Mouse (Mus musculus) C2C12 (cell line): Measurements from ENCODE around the gene Dnajc17. TPM values are rescaled to one million over a fixed set of nuclear protein-coding genes. Genes with fewer than 3 reads are reported as not detected.

ENCODE experiments used
- H3K27me3 ChIP-seq: one replicate; pipeline ENCODE4 v1.6.1; 2011; ENCODE audit not compliant: control insufficient read depth, insufficient read depth, insufficient read length
- H3K36me3 ChIP-seq: one replicate; pipeline ENCODE4 v1.6.1; 2011; ENCODE audit not compliant: control insufficient read depth, insufficient read depth
- H3K4me3 ChIP-seq: one replicate; pipeline ENCODE4 v1.5.1; 2011; ENCODE audit warnings: mild to moderate bottlenecking, control low read depth; ENCODE audit not compliant: poor library complexity, insufficient read depth, severe bottlenecking
- H3K79me2 ChIP-seq: one replicate; pipeline ENCODE4 v1.6.1; 2011; ENCODE audit not compliant: control insufficient read depth, insufficient read depth
- H3K79me3 ChIP-seq: one replicate; pipeline ENCODE4 v1.6.1; 2011; ENCODE audit warnings: low read depth, control low read depth
- H3ac ChIP-seq: one replicate; pipeline ENCODE3; 2011; ENCODE audit warnings: low read depth; ENCODE audit not compliant: control insufficient read depth, insufficient read length
- CEBPB ChIP-seq: IDR thresholded peaks from one replicate; pipeline ENCODE4 v1.6.1; 2011; ENCODE audit warnings: low read depth, mild to moderate bottlenecking, control low read depth, moderate library complexity
- CTCF ChIP-seq: IDR thresholded peaks from one replicate; pipeline ENCODE4 v1.5.1; 2011; ENCODE audit not compliant: control insufficient read depth, insufficient read depth, insufficient read length
- FOSL1 ChIP-seq: IDR thresholded peaks from one replicate; pipeline ENCODE4 v1.8.0; 2011; ENCODE audit warnings: mild to moderate bottlenecking, low read length; ENCODE audit not compliant: poor library complexity, insufficient read depth, severe bottlenecking
- MAX ChIP-seq: IDR thresholded peaks from one replicate; pipeline ENCODE4 v1.6.1; 2011; ENCODE audit warnings: mild to moderate bottlenecking, control low read depth
- MYOD1 ChIP-seq: IDR thresholded peaks from one replicate; pipeline ENCODE4 v1.6.1; 2011; ENCODE audit warnings: low read depth; ENCODE audit not compliant: control insufficient read depth, insufficient read length
- MYOG ChIP-seq: IDR thresholded peaks from one replicate; pipeline ENCODE4 v1.6.1; 2011; ENCODE audit not compliant: control insufficient read depth, insufficient read length; ENCODE audit errors: extremely low read depth
- USF1 ChIP-seq: IDR thresholded peaks from one replicate; pipeline ENCODE4 v1.6.1; 2011; ENCODE audit warnings: low read depth, mild to moderate bottlenecking, control low read depth, moderate library complexity
- polyA plus RNA-seq: library from polyadenylated mRNA; unstranded; fragments of >200 nt; fragmentation: generic; extraction: Trizol; gene quantifications from one replicate; pipeline ENCODE4 v1.2.1, GENCODE M21; 2012; ENCODE audit warnings: missing spikeins

Gene Dnajc17
- polyA plus RNA-seq, 1 experiment = 12.3 TPM

DNA sequence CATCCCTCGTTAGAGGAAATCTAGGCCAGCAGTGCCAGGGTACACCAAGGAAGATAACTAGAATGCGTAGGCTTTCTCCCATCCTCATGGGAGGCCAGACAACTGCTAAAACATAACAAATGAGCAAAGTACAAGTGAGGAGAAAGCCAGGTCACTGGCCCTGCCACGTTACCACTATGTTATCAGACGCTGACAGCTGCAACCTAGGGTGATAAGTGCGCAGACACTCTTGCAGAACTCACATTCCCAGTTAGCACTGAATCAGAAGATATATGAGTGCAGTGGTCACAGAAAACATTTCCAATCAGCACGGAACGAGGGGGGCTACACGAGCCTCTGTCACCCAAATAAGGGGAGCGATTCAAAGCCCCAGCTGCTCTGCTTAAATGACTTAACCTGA lies 53.2 kb downstream of the Dnajc17 start:
- TF ChIP-seq FOSL1 (no peak), CEBPB (no peak), MYOD1 (no peak), MYOG (no peak), USF1 (no peak), CTCF (no peak), MAX (no peak)
- Histone ChIP-seq H3ac (no peak overlapping the region), H3K79me3 (peaks cover 12% of the 10 kb centered on the region), H3K79me2 (peaks cover 34% of the 10 kb centered on the region), H3K4me3 (peak overlapping the region; percentile 97), H3K36me3 (peaks cover 38% of the 10 kb centered on the region), H3K27me3 (no peaks in the 10 kb centered on the region)

DNA sequence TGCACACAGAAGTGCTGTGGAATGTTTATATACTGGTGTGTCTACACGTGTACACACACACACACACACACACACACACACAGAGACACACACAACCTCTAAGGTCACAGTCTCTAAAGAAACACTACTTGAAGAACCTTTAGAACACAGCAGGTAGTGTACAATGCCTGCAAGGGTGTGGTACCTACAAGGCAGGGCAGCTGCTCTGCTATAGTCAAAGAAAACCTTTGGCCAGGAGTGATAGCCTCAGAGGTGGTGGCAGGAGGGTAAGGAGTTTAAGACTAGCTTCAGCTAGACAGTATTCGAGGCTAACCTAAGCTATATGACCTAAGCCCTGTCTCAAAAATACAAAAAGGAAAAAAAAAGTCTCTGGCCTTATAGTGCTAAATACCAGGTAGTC lies 53.9 kb downstream of the Dnajc17 start:
- H3K4me3 ChIP-seq = no peak overlapping the region
- no peaks in the 10 kb centered on the region for H3K27me3 ChIP-seq
- no peak overlapping the region for H3ac ChIP-seq
- H3K79me2 ChIP-seq = peaks cover 34% of the 10 kb centered on the region
- peaks cover 44% of the 10 kb centered on the region for H3K36me3 ChIP-seq
- peaks cover 12% of the 10 kb centered on the region for H3K79me3 ChIP-seq
- TF ChIP-seq MYOD1 (no peak), MYOG (no peak), USF1 (no peak), MAX (no peak), FOSL1 (no peak), CTCF (no peak), CEBPB (no peak)

DNA sequence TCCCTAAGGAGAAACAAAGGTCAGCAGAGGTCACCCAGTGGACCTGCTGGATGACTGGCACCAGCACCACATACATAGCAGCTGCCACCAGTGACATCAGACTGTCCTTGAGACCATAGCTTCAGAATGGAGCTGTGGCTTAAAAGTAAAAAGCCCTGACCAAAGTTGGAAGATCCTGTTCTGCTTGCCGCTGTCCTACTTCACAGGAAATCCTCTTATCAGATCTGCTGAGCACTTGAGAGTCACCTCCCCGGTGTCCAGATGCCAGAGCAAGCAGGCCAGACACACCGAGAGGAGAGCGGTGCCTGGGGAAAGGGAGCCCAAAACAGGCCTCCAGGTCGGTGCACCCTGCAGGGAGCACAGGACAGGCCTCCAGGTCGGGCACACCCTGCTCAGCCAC lies 56.3 kb downstream of the Dnajc17 start:
- H3ac ChIP-seq = no peak overlapping the region
- peaks cover 12% of the 10 kb centered on the region for H3K79me3 ChIP-seq
- H3K36me3 ChIP-seq = peaks cover 48% of the 10 kb centered on the region
- TF ChIP-seq FOSL1 (no peak), CTCF (no peak), MAX (no peak), MYOG (no peak), MYOD1 (no peak), CEBPB (no peak), USF1 (no peak)
- no peak overlapping the region for H3K4me3 ChIP-seq
- H3K27me3 ChIP-seq = no peaks in the 10 kb centered on the region
- peaks cover 34% of the 10 kb centered on the region for H3K79me2 ChIP-seq

DNA sequence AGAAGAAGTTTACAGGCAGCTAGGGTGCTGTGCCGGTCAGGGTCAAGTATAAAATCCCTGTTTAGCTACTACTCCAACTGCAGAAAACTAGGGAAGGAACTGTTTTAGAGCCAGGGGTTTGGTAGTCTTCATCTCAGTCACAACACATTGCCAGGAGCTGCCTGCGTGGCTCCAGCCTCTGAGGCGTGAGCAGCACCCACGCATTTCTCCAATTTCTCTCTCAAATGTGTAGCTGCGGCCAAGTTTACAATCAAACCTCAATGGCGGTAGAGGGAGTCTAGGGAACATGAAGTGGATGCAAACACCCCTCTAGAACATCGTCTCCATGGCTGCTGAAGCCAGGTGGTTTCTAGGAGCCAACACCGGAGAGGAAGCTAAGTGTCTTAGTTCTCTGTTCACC lies 60.8 kb downstream of the Dnajc17 start:
- no peaks in the 10 kb centered on the region for H3K79me2 ChIP-seq
- H3K4me3 ChIP-seq = no peak overlapping the region
- H3K79me3 ChIP-seq = no peaks in the 10 kb centered on the region
- no peaks in the 10 kb centered on the region for H3K27me3 ChIP-seq
- H3K36me3 ChIP-seq = peaks cover 70% of the 10 kb centered on the region
- TF ChIP-seq CEBPB (no peak), FOSL1 (no peak), MAX (no peak), USF1 (no peak), CTCF (no peak), MYOD1 (no peak), MYOG (no peak)
- no peak overlapping the region for H3ac ChIP-seq

DNA sequence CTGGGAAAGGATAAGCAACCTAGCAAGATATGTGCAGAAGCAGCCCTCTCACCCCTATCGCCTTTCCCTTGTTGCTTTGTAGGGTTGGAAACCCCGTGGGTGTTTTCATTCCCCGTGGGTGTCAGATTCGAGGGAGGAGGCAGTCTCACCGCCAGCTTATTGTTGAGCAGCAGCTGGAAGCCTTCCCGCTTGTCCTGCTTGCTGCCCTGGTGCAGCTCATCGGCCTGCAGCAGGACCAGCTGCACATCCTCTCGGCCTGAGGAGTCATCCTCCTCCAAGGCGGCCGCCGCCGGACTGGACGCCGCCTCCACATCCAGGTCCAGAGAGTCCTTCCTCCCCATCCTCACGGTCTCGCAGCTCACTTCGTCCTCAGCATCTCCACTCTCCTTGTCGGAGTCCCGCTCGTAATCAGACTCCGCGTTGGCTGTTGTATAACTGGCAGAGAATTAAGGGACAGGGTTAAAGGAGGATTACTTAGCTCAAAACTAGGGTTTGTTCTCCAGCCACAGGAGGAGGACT lies 61.4 kb downstream of the Dnajc17 start:
- no peaks in the 10 kb centered on the region for H3K27me3 ChIP-seq
- no peaks in the 10 kb centered on the region for H3K79me2 ChIP-seq
- TF ChIP-seq CTCF (no peak), MAX (no peak), FOSL1 (no peak), MYOD1 (no peak), USF1 (no peak)
- H3K4me3 ChIP-seq = no peak overlapping the region
- no peaks in the 10 kb centered on the region for H3K79me3 ChIP-seq
- no peak overlapping the region for H3ac ChIP-seq
- peaks cover 70% of the 10 kb centered on the region for H3K36me3 ChIP-seq

DNA sequence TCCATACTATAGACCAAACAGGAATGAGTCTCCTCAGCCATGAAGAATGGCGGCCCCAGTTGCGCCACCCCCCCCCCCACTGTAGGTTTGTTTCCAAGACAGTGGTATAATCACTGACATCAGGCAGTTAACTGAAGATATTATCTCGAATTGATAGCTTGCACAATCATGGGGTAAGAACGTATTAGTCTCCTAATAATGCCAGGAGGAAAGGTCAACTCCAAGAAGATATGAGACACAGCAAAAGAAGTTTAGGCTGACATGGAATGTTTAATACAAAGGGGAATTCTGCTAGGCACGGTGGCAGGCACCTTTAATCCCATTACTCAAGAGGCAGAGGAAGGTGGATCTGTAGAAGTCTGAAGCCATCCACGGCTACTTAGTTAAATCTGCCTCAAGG lies 62.2 kb downstream of the Dnajc17 start:
- TF ChIP-seq CTCF (no peak), FOSL1 (no peak), MYOG (no peak), CEBPB (no peak), USF1 (no peak), MYOD1 (no peak), MAX (no peak)
- H3K4me3 ChIP-seq = no peak overlapping the region
- H3K79me2 ChIP-seq = no peaks in the 10 kb centered on the region
- peaks cover 72% of the 10 kb centered on the region for H3K36me3 ChIP-seq
- no peak overlapping the region for H3ac ChIP-seq
- no peaks in the 10 kb centered on the region for H3K79me3 ChIP-seq
- H3K27me3 ChIP-seq = no peaks in the 10 kb centered on the region
